Mouse (Mus musculus) adipocyte (in vitro differentiated cells): ENCODE measurements around the gene Tmem238.

Experiments
- DNase-seq: peaks from one replicate; pipeline ENCODE4 v3.0.0-alpha.2; 2016; ENCODE audit warnings: low spot score

The Tmem238 gene

DNA sequence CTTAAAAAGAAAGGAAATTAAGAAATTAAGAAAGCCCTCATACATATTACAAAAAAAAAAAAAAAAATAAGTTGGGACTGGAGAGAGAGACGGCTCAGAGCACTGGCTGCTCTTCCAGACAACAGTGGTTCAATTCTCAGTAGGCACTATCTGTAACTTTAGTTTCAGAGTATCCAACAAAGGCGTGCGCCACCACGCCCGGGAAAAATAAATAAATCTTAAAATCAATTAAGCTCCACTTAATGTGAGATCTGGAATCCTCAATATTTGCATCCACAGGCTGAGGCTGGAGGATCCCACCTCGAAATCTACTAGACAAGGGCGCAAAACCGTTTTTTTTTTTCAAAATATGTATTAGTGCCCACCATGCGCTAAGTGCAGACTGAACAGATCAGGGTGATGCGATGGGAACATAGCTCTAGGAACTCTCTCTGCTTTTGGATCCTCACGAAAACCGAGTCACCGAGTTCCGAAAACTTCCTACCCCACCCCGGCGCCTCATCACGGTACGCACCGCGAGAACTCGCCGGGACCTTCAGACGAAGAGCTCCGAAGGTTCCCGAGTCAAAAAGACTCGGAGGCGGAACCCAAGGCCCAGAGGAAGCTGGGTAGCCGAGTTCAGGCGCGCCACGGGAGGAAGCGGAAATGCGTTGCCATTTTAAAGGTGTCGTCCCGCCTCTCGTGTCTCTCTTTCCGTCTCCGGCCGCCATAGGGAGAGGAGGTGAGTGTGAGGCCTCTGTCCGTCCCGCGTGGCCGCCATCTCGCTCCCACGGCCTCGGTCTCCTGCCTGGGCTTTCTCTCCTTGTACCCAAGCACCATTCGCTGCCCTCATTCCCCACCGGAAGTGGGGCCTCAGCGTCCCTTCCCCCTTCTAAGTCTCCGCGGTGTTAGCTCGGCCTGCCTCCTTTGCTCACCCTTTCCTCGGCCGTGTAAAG is 3.1 kb upstream of the Tmem238 start, which contains the start of gene Rpl28:
Gene Rpl28, plus strand, starts transcription at position 597 of the 935 bp plus-strand sequence.
- DNase-seq: peak; percentile 95

DNA sequence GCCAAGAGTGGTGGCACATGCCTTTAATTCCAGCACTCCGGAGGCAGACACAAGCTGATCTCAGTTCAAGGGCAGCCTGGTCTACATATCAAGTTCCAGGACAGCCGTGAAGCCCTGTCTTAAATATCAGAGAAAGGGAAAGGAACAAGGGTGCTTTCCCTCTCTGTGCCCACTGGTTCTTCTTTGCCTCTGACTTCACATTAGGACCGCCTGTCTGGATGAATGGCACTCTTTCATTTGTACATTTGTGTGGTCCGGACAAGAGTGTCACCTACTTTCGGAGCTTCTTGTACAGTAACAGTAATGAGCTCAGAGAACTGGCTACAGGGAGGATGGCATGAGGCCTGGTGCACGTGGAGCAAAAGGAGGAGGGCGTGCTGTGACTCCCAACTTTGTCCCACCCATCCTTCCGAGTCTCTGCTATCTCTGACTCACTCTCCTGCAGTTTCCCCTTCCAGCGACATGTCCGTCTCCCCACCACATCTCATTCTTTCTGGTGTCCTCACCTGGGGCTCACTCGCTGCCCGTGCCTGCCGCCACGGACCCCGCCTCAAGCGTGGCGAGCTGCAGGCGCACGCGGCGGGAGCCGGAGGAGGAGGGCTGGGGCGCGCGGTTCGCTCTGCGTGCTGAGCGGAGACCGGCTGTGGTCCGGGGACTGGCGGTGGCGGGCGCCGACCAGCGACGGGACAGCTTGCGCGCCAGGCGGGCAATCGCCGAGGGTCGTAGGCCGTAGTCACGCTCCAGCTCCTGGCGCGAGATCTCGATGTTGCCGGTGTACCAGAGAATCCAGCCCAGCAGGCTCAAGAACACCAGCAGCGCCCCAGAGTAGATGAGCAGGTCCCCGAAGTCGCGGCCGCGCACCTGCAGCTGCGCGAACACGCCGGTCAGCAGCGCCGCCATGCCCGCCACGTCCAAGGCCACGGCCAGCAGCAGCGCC is 689 bp downstream of the Tmem238 start:
- no peak for DNase-seq

DNA sequence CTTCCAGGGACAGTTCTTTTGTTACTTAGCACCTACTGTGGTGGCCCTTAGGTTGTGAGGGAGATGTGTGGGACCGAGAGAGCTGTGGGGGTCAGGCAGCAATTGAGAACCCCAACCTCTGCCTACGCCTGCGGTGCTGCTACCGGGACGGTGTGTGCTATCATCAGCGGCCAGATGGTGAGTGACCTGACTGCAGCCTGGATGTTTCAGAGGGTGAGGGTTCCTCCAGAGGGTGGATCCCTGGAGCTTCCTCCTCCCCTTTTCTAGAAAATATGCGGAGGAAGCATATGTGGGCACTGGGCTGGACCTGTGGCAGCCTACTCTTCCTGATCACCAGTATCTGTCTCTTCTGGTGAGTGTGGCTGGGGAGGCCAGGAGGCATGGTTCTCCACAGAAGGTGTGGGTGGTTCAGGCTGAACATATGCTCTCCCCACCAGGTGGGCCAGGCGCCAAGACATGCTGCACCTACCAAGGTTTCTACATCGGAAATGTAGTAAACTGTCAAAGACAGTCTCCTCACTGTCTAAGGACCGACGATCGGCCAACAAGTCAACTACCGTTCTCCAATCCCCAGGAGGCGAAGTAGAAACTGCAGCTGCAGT is 5.7 kb downstream of the Tmem238 start:
- DNase-seq: no peak

DNA sequence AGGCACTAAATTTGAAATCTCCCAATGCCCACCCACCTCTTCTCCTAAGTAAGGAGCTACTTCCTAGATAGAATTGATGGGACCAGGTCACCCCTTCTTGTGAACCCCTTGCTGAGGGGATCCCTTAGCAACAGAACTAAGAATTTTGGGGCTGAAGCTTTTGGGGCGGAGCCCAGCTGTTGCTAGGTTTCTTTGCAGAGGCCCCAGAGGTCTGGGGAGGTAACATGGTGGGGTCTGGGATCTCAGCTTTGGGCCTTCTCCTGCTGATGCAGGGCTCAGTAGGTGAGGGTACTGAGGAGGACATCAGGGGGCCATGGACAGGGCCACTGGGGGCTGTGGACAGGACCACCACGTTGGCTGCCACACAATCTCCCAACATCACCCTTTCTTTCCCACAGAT is 6.7 kb downstream of the Tmem238 start, which contains the start of the genes Il11 and Tmem190:
Gene Il11, minus strand, starts transcription at position 101 of the 400 bp plus-strand sequence.
Gene Tmem190, plus strand, starts transcription at position 179 of the 400 bp plus-strand sequence.
- no peak for DNase-seq

DNA sequence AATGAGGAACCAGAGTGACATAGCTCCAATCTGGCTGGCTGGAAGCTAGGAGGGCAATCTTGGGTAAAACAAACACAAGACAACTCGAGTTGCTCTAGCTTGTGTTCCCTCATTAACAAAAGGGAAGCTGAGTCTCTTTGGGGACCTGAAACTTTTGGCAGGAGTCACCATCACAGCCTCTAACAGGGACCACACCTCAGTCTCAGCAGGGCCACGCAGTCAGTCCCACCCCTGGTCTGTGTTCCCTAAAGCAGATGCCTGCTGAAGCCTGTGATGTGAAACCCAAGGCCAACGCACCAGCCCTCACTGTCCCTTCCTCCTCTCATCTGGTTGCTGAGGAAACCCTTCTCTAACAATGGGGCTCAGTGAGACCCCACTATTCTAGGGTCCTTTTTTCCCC is 7.3 kb downstream of the Tmem238 start:
- no peak for DNase-seq

DNA sequence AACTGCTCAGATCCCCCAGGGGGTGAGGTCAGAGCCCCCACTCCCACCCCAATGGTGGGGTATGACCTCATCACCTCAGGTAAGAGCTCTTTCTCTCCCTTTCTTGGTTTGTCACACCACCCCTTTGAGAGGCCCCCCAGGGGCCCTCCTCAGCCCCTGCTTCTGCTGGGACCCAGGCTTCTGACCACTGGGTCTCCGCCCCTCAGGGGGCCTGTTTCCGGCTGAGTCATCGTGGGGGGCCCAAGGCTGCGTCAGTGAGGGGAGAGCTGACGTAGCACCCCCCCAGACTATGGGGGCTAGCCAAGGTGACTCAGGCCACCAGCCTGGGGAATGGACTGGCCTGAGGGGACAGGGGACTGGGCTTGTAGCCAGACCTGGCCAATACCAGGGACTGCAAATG is 9.5 kb downstream of the Tmem238 start:
- DNase-seq: no peak

GRCm38 (mm10) chr7:4777851-4778637 is 11.4 kb downstream of the Tmem238 start:
- DNase-seq: no peak

DNA sequence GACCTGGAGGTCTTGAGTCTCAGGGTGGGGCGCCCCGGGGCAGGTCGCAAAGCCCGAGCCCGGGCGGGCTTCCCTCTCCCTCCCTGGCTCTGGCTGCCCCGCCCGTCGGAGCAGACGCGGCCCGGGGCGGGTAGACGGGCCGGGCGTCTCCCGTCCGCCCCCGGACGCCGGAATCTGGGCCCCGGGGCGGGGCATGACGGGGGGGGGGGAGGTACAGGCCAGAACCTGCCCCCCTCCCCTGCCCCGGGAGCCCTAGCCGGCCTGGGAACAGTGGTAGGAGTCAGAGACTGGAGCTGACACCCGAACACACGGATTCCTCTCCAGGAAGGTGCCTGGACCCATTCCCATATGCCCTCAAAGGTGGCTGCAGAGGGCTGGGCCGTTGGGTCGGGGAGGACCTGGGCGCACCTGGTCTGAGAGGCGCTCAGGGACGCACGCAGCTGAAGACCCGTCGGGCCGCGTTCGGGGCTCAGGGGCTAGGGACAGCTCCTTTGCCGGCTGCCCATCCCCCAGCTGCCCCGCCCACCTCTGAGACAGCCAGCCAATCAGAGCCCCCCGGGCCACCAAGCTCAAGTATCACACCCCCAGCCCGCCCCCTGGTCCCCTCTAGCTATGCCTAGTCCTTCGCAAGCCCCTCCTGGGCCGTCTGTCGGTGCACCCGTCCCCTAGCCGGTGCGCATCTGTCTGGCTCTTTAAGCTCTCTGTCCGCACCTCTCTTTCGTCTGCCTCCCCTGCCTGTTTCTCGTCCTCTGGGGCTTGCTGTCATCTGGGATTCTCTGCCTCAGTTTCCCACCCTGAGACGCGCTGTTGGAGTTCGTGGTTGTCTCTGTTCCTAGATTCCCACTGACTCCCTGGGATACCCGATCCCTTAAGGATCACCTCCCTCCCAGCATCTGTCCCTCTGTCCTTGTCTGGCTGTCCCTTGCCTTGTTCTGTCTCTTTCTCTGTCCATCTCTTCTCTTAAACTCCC is 12.3 kb downstream of the Tmem238 start:
- no peak for DNase-seq

- DNase-seq: no peak
These were observed 13.3 kb downstream of the Tmem238 start for GRCm38 (mm10) chr7:4776131-4776530.

DNA sequence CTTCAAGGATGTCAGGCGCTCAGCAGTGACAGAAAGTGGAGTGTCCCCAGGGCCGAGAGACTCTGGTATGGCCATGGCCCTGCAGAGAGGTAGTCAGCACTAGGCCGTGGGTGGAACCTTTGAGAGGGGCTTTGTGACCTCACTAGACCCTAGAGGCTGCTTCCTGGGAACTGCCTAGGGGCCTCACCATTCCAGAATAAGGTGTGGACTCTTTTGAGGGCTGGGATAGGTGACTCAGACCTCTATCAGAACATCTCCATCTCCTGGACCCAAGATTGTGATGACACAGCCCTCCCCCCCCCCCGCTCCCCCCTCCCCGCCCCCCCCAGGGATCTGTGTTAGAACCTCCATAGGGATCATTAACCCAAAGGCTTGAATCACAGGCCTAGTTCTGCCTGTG is 18.3 kb downstream of the Tmem238 start, which contains the start of gene Fam71e2:
Gene Fam71e2, minus strand, starts transcription at position 101 of the 400 bp plus-strand sequence.
- DNase-seq: no peak

DNA sequence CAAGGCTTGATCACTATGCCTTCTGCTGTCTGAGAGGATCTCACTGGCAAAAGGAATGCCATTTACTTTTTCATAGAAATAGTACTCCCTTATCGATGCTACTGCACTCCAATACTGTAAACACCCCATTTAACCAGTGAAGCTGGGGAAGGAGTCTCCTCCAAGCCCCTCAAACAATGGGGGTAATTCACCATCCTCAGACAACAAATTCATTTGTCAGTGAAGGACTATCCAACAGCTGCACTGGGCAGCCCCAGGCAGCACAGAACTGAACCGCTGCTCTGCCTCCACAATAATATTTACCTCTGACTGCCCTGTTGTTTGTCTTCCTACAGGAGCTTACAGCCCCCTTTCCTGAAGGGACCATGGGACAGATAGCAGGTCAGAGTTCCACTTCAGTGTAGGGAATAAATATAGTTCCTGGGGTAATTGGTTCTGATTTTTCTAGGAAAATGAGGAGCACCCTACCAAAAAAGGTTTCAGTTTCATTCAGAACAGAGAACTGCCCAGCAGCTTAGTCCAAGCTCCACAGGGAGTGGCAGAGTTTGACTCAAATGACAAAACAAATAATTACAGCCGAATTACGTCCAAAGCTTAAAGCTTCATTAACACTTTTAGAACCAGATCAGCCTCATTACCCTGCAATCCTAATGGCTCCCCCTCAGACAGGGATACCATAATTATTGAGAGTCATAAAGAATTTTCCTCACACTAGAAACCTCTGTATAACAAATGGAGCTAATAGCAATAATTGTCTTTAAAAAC is 24.3 kb downstream of the Tmem238 start:
- DNase-seq: no peak

DNA sequence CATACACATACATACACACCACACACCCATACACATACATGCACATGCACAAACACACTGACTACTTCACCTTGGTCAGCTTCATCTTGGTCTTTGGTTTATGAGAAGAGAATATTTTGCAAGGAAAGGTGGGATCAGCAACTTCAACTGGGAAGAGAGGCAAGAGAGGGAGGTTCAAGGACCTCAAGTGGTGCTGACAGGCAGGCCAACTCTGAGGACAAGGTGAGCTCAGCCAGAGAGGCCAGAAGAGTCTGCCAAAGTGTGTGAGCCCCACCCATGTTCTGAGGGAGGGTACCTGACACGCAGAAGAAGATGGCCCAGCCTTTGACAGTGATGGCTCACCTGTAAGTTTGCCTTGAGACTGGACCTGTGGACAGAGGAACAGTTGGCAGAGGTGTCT is 29.8 kb downstream of the Tmem238 start:
- no peak for DNase-seq

GRCm38 (mm10) chr7:4752821-4753570 is 36.5 kb downstream of the Tmem238 start, which contains the start of gene Cox6b2:
Cox6b2 (minus strand) TSS chr7:4753094.
- DNase-seq: no peak

DNA sequence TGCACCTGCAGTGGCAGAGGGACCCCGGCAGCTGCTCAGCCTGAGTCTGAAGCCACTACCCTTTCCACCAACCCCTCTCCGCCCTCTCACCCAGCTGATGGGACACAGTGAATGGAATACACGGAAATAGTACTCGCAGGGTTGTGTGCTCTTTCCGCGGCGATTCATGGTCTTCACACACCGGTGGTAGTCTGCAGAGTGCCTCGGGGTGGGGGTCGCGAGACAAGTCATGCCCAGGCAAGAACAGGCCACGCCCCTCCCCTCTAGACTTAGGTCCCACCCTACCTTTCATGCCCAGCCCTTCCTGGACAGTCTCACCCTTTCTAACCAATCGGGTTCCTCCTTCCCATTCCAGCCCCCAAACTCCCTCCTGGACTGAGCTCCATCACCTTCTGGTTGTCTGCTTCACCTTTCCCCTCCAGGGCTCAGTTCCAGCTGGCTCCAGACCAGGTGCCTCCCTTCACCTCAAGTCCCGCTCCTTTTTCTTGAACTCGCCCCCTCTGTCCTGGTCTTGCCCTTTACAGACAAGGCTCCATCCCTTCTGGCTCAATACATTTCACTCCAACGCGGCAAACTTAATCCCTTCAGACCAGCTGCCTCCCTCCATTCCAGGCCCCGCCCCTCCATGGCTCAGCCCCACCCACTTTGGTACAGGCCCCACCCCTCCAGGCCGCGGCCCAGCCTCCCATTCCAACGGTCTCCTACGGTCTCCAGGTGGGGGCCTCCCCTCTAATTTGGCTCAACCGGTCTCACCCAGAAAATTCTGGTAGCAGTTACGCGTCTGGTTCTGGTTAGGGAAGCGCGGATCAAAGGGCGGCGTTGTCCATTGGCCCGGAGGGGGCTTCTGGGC is 37.3 kb downstream of the Tmem238 start:
- no peak for DNase-seq

- DNase-seq: no peak
These were observed 40.3 kb downstream of the Tmem238 start for GRCm38 (mm10) chr7:4749169-4749568.

DNA sequence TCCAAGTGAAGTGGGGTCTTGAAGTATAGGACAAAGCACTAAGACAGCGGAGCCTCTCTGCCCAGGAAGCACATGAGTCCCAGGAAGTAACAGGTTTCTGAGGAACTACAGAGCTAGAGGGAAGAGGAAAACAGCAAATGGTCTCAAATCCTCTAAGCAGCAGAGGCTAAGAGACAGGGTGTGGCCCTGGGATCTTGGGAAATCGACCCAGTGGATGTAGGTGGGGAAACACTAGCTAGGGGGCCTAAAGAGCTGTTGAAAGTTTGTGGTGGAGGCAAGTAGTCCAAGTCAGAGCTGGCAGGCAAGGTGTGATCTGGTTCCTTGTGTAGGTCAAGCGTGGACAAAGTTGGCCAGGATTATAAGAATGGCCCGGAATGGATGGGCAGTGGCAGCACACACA is 41.1 kb downstream of the Tmem238 start:
- DNase-seq: no peak

DNA sequence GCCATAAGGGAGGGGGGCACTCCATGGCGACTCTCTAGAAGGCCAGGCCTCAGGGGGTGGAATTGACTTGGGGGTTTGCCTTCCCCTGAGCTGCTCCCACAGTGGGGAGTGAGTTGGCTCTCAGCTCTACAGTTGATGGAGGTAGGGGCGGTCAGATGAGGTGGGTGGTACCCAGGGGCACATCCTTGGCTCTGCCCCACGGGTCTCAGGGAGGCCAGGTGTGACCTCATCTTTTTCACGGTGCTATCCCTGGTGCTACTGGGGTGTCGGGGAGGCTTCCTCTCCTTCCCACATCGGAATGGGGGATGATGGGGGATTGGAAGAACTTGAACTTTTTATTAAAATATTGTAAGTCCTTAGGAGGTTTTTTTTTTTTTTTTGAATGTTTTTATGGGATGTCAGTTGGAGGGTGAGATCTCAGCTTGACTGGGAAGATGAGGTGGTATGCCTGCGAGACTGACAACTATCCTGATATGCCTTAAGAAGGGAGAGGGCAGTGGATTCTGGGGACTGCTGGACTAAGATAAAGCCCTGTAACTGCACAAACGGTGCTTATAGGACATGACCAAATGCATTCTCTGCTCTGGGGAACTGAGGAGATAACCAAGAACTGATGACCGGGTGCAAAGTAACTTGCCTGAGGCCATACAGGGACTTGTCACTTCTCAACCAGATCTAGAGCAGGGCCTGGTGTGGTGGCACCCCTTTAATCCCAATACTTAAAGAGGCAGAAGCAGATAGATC is 42.1 kb downstream of the Tmem238 start:
- no peak for DNase-seq
